Mouse (Mus musculus): Measurements from ENCODE around the gene Gm10803. TPM values are rescaled to one million over a fixed set of nuclear protein-coding genes. Genes with fewer than 3 reads are reported as not detected.

Gm10803 gene
- total RNA-seq, 2 experiments from 2014 or later = not detected

- DNase-seq = no peak
Observed at GRCm38 (mm10) chr2:93592164-93592790, 31.9 kb downstream of the Gm10803 start.

GRCm38 (mm10) chr2:93593121-93593520, 32.8 kb downstream of the Gm10803 start:
- peak; percentile 35 for DNase-seq

- DNase-seq = no peak
Observed at GRCm38 (mm10) chr2:93597145-93597544, 36.8 kb downstream of the Gm10803 start.

- DNase-seq = no peak
Observed at GRCm38 (mm10) chr2:93599731-93600130, 39.4 kb downstream of the Gm10803 start.

GRCm38 (mm10) chr2:93604601-93605285, 44.4 kb downstream of the Gm10803 start:
- peak; percentile 23 for DNase-seq

- peak; percentile 16 for DNase-seq
Observed at GRCm38 (mm10) chr2:93608800-93609199, 48.4 kb downstream of the Gm10803 start.

GRCm38 (mm10) chr2:93613020-93613419, 52.7 kb downstream of the Gm10803 start:
- no peak for DNase-seq

Other genes with a start within 250 kb of the Gm10803 start
- gene Tspan18, start 226.1 kb upstream of the Gm10803 start, total RNA-seq (2021) = 100 to 1,000 TPM in 1 of 2 experiments, 10 to 100 TPM in 1; 84.9 to 114 TPM
- 10 to 100 TPM; 44.1 to 47.5 TPM for gene Cd82, start 97.4 kb upstream of the Gm10803 start, total RNA-seq (2021)
- gene Alx4, start 81.8 kb downstream of the Gm10803 start, total RNA-seq (2021) = under 1 TPM; 0.48 to 0.51 TPM